Mouse (Mus musculus) small intestine, adult 2 months (tissue): Measurements from ENCODE around the gene Gm20696.

Experiments
- CTCF ChIP-seq: fragments of 200-500 bp; IDR thresholded peaks from 2 replicates; pipeline ENCODE4 v1.5.1; 2012; ENCODE audit warnings: low read depth, mild to moderate bottlenecking, control low read depth, inconsistent platforms, low read length, moderate library complexity, mixed read lengths; ENCODE audit not compliant: insufficient replicate concordance, insufficient read length; ENCODE audit errors: extremely low read depth
- POLR2A ChIP-seq: fragments of 200-500 bp; IDR thresholded peaks from 2 replicates; pipeline ENCODE4 v1.6.1; 2012; ENCODE audit warnings: low read depth, mild to moderate bottlenecking, control low read depth, inconsistent platforms, low read length, moderate library complexity

GRCm38 (mm10) chr6:99623641-99624040 is 43.0 kb downstream of the Gm20696 start:
- peak; percentile 15; the same call in 1 of the 2 replicates for TF ChIP-seq CTCF
- TF ChIP-seq POLR2A: no peak
